Mouse (Mus musculus): ENCODE results near the gene Mob4.

GRCm38 (mm10) chr1:55123561-55123960, 7.5 kb upstream of the Mob4 start:
- no peak for TF ChIP-seq MAFK (IDR thresholded peaks at IDR 0.05; ENCODE audit: insufficient read depth, low read depth, low read length)
- no peak for TF ChIP-seq ZNF384 (IDR thresholded peaks at IDR 0.05; ENCODE audit: low read depth, low read length)
